Mouse (Mus musculus) heart, embryonic 10.5 days (tissue): ENCODE measurements around the gene Dact3. TPM values are rescaled to one million over a fixed set of nuclear protein-coding genes. Genes with fewer than 3 reads are reported as not detected.
A peak's percentile ranks its signal among the peaks of the same experiment; 100 is the strongest.

Source experiments
- DNase-seq: peaks from one replicate; pipeline ENCODE4 v3.0.0-alpha.2; 2017; ENCODE audit warnings: low spot score
- H3K27ac ChIP-seq: fragments of 300-500 bp; sonication (generic); 2 replicates; pipeline ENCODE4 v1.5.1; 2016; ENCODE audit warnings: mild to moderate bottlenecking
- H3K27me3 ChIP-seq: fragments of 300-500 bp; sonication (generic); 2 replicates; pipeline ENCODE4 v1.6.1; 2016; ENCODE audit warnings: mild to moderate bottlenecking; ENCODE audit not compliant: poor library complexity, insufficient read depth, severe bottlenecking
- H3K36me3 ChIP-seq: fragments of 300-500 bp; sonication (generic); 2 replicates; pipeline ENCODE4 v1.6.1; 2016; ENCODE audit warnings: mild to moderate bottlenecking, moderate library complexity
- H3K4me1 ChIP-seq: fragments of 300-500 bp; sonication (generic); 2 replicates; pipeline ENCODE4 v1.6.1; 2016; ENCODE audit warnings: mild to moderate bottlenecking
- H3K4me3 ChIP-seq: fragments of 300-500 bp; sonication (generic); 2 replicates; pipeline ENCODE4 v1.5.1; 2016; ENCODE audit warnings: mild to moderate bottlenecking, moderate library complexity
- H3K9me3 ChIP-seq: fragments of 300-500 bp; sonication (generic); 2 replicates; pipeline ENCODE4 v1.6.1; 2016; ENCODE audit warnings: mild to moderate bottlenecking, moderate library complexity
- WGBS: fragments of 180-500 bp; shearing (Covaris S2); methylation state at CpG from one replicate; pipeline ENCODE4 v1.1.7; 2016; 5-methylcytosine and 5-hydroxymethylcytosine counted together
- polyA plus RNA-seq: library from polyadenylated mRNA; unstranded; fragments of >200 nt; fragmentation: Nextera tagmentation; extraction: Ambion mirVana; gene quantifications from 2 replicates; pipeline ENCODE4 v1.2.1, GENCODE M21; 2016

Gene Dact3
- polyA plus RNA-seq = 5.0 and 7.2 TPM in 2 replicates

DNA sequence AGATGAGACGGTGACA lies at the start of gene Dact3:
Gene Dact3, plus strand, starts transcription at position 8 of the 16 bp plus-strand sequence.
- Histone ChIP-seq H3K4me1 (peaks cover 18% of the 10 kb centered on the region), H3K9me3 (no peaks in the 10 kb centered on the region), H3K36me3 (peaks cover 40% of the 10 kb centered on the region), H3K4me3 (peak within 1 kb of the TSS; percentile 84), H3K27me3 (no peaks in the 10 kb centered on the region), H3K27ac (peak within 1 kb of the TSS; percentile 96)
- 0% methylated on average over 1 of the region's 1 CpGs for WGBS
- DNase-seq = no peak

GRCm38 (mm10) chr7:16825785-16826184 lies 49.3 kb upstream of the Dact3 start:
- H3K27me3 ChIP-seq = no peaks in the 10 kb centered on the region
- no peak for DNase-seq
- H3K27ac ChIP-seq = no peak overlapping the region
- WGBS = 81% methylated on average over 10 of the region's 10 CpGs
- H3K4me1 ChIP-seq = peaks cover 45% of the 10 kb centered on the region
- peaks cover 86% of the 10 kb centered on the region for H3K36me3 ChIP-seq
- no peaks in the 10 kb centered on the region for H3K9me3 ChIP-seq
- H3K4me3 ChIP-seq = no peak overlapping the region

- Histone ChIP-seq H3K9me3 (no peaks in the 10 kb centered on the region), H3K27ac (0 out of 2 replicates have a peak overlapping the region, but pooled peaks have one; percentile 31), H3K27me3 (no peaks in the 10 kb centered on the region), H3K36me3 (peaks cover 94% of the 10 kb centered on the region), H3K4me1 (peaks cover 37% of the 10 kb centered on the region), H3K4me3 (no peak overlapping the region)
- 58% methylated on average over 5 of the region's 5 CpGs for WGBS
- DNase-seq = no peak
Measured at GRCm38 (mm10) chr7:16826571-16826970, 48.5 kb upstream of the Dact3 start.

DNA sequence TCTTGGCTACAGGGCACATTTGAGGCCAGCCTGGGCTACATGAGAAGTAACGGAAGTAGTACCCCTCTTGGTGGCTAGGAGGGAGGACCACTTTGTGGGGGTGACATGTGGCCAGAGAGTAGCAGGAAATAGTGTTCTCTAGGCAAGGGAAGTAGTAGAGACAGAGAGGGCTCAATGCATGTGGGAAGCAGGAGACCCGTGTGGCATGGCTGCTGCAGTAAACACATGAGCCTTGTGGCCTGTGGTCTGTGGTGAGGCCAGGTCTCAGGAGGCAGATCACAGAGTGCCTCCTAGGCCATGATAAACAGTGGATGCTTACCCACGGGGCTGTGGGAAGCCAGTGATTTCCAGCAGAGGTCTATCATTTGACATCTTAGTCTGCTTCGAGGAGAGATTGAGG lies 47.8 kb upstream of the Dact3 start:
- peaks cover 30% of the 10 kb centered on the region for H3K4me1 ChIP-seq
- no peak overlapping the region for H3K4me3 ChIP-seq
- DNase-seq = no peak
- H3K36me3 ChIP-seq = peaks cover 99% of the 10 kb centered on the region
- WGBS = 81% methylated on average over 4 of the region's 4 CpGs
- H3K9me3 ChIP-seq = no peaks in the 10 kb centered on the region
- H3K27me3 ChIP-seq = no peaks in the 10 kb centered on the region
- H3K27ac ChIP-seq = no peak overlapping the region

DNA sequence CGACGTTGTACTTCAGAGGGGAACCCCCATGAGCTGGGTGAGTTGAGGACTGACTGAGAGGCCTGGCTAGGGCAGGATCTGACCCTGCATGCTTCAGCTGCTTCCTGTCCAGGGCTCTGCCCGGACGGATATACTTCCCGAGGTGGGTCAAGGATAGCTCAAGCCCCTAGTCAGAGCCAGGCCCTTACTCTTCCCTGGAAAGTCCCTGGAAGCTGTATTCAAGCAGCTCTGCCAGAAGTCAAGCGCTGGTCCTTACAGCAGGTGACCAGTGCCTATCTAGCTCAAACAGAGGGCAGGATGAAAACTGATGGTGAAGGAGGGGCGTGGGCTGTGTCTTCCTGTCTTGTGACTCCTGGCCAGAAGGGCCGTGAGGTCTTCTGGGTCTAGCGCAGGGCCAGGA lies 44.7 kb upstream of the Dact3 start:
- Histone ChIP-seq H3K4me3 (no peak overlapping the region), H3K27ac (no peak overlapping the region), H3K9me3 (no peaks in the 10 kb centered on the region), H3K4me1 (peaks cover 10% of the 10 kb centered on the region), H3K36me3 (peaks cover 98% of the 10 kb centered on the region), H3K27me3 (no peaks in the 10 kb centered on the region)
- DNase-seq = no peak
- WGBS = 81% methylated on average over 9 of the region's 9 CpGs

- H3K27me3 ChIP-seq = no peaks in the 10 kb centered on the region
- H3K36me3 ChIP-seq = peaks cover 74% of the 10 kb centered on the region
- no peaks in the 10 kb centered on the region for H3K9me3 ChIP-seq
- WGBS = 88% methylated on average over 18 of the region's 18 CpGs
- no peak overlapping the region for H3K4me3 ChIP-seq
- peaks cover 20% of the 10 kb centered on the region for H3K4me1 ChIP-seq
- no peak for DNase-seq
- H3K27ac ChIP-seq = no peak overlapping the region
Measured at GRCm38 (mm10) chr7:16837916-16838803, 37.0 kb upstream of the Dact3 start.

DNA sequence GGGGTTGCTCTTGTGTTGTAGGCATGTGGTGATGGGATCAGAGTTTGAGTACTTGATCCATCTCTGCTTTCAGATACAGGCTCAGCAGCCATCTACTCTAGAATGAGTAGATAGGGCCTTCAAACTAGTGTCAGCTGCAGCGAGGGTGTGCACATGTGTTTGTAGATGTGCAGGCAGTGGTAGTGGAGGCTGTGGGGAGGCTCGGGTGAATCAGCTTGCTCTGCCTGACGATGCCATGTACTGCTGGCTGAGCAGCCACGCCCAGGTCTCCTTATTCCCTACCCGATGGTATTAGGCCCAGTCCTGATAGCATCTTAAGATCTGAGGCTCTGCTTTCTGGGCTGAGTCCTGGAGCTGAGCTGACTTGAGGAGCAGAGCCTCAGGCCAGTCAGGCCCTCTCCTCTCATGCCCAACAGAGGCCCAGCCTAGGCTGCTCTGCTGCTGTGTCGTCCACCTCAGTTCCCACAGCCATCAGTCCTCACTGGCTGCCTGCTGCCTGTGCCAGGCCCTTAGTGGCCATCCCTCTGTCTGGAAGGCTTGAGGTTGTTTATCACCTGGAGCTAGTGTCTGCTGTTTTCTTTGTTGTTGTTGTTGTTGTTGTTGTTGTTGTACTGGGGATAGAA lies 36.2 kb upstream of the Dact3 start:
- H3K36me3 ChIP-seq = peaks cover 67% of the 10 kb centered on the region
- WGBS = 79% methylated on average over 6 of the region's 6 CpGs

GRCm38 (mm10) chr7:16839427-16840108 lies 35.5 kb upstream of the Dact3 start:
- H3K4me1 ChIP-seq = peaks cover 30% of the 10 kb centered on the region
- H3K27ac ChIP-seq = no peak overlapping the region
- H3K4me3 ChIP-seq = no peak overlapping the region
- H3K27me3 ChIP-seq = 0 out of 2 replicates have a peak, but pooled peaks cover 3% of the 10 kb centered on the region
- H3K36me3 ChIP-seq = peaks cover 60% of the 10 kb centered on the region
- DNase-seq = no peak
- no peaks in the 10 kb centered on the region for H3K9me3 ChIP-seq
- 94% methylated on average over 12 of the region's 12 CpGs for WGBS

More for the DNA sequence above, 36.2 kb upstream of the Dact3 start:
- no peak overlapping the region for H3K27ac ChIP-seq
- H3K4me1 ChIP-seq = peaks cover 25% of the 10 kb centered on the region
- DNase-seq = no peak
- no peaks in the 10 kb centered on the region for H3K27me3 ChIP-seq
- H3K4me3 ChIP-seq = no peak overlapping the region
- H3K9me3 ChIP-seq = no peaks in the 10 kb centered on the region

DNA sequence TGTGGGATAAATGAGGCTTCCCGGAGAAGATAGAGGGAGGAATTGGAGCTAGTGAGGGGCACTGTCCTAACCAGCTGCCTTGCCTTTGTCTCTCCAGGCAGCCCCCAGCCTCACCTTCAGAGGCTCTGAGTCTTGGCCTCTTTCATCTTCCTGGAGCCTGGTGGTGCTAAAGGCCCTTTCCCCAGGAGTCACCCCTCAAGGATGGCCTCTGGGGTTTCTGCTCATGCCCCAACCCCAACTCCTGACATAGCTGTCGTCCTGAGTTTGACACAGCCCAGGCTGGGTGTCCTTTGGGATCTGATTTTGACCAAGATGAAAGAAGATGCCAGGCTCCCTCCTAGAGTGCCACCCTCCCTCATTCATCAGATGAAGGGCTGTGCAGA lies 35.0 kb upstream of the Dact3 start:
- no peak overlapping the region for H3K27ac ChIP-seq
- 0 out of 2 replicates have a peak, but pooled peaks cover 3% of the 10 kb centered on the region for H3K27me3 ChIP-seq
- H3K9me3 ChIP-seq = no peaks in the 10 kb centered on the region
- no peak for DNase-seq
- peaks cover 34% of the 10 kb centered on the region for H3K4me1 ChIP-seq
- H3K4me3 ChIP-seq = no peak overlapping the region
- H3K36me3 ChIP-seq = peaks cover 55% of the 10 kb centered on the region
- 81% methylated on average over 2 of the region's 2 CpGs for WGBS

GRCm38 (mm10) chr7:16841078-16841477 lies 34.0 kb upstream of the Dact3 start:
- WGBS = 81% methylated on average over 4 of the region's 4 CpGs
- Histone ChIP-seq H3K27me3 (0 out of 2 replicates have a peak, but pooled peaks cover 3% of the 10 kb centered on the region), H3K36me3 (peaks cover 59% of the 10 kb centered on the region), H3K27ac (no peak overlapping the region), H3K9me3 (no peaks in the 10 kb centered on the region), H3K4me3 (no peak overlapping the region), H3K4me1 (peaks cover 43% of the 10 kb centered on the region)
- no peak for DNase-seq

DNA sequence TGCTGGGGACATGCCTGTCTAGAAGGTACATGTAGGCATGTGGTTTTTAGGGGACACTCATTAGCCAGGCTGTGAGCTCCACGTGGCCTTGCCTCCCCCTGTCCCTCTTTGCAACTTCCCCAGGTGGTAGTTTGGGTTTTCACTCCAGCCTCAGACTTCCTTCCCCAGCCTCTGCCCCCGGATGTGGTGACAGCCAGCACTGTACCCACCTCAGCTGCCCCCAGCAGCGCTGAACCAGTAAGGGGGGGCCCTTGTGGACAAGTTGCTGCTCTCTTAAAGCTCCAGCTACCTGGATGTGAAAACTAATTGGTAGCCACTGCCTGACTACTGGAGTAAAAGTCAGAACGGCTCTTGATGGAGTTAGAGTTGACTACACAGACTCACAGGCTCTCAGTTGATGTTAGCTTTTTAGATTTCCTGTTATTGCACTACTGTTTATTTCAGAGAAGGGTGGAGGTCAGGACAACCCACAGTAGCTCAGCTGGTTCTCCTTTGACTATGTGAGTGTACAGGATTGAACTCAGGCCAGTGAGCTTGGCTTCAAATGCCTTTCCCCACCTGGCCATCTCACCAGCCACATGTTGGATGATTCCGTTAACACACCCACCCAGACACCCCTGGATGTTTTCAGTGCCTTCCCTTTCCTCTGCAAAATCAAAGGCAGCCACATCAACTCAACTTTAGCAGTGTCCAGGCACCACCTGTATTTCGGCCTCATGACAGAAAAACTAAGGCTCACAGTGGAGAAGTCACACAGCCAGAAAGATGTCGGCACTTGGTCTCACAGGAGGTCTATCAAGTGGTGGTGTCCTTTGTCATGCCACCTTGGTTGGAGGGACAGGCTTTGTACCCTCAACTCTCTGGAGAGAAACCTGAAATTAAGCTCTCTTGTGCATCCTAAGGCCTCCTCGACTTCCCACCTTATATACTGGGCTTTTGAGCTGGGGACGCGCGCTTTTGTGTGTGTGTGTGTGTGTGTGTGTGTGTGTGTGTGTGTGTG lies 33.3 kb upstream of the Dact3 start:
- peaks cover 55% of the 10 kb centered on the region for H3K36me3 ChIP-seq
- 40% methylated on average over 11 of the region's 11 CpGs for WGBS
- H3K4me1 ChIP-seq = peaks cover 44% of the 10 kb centered on the region

GRCm38 (mm10) chr7:16842645-16843063 lies 32.5 kb upstream of the Dact3 start, which contains the start of gene Prkd2:
Gene Prkd2 (plus strand): TSS chr7:16842902.
- H3K4me1 ChIP-seq = peaks cover 44% of the 10 kb centered on the region
- H3K9me3 ChIP-seq = no peaks in the 10 kb centered on the region
- peak; percentile 95 for DNase-seq
- WGBS = 1% methylated on average over 32 of the region's 32 CpGs
- 0 out of 2 replicates have a peak, but pooled peaks cover 3% of the 10 kb centered on the region for H3K27me3 ChIP-seq
- H3K4me3 ChIP-seq = peak within 1 kb of the TSS; percentile 73
- peak within 1 kb of the TSS; percentile 86 for H3K27ac ChIP-seq
- peaks cover 54% of the 10 kb centered on the region for H3K36me3 ChIP-seq

More for the DNA sequence above, 33.3 kb upstream of the Dact3 start:
- Histone ChIP-seq H3K27me3 (0 out of 2 replicates have a peak, but pooled peaks cover 3% of the 10 kb centered on the region), H3K27ac (peak overlapping the region; percentile 86), H3K9me3 (no peaks in the 10 kb centered on the region), H3K4me3 (peak overlapping the region; percentile 73)
- DNase-seq = no peak
